16 mouse cellular contexts compared by ENCODE assay signal in the genomic region with DNA sequence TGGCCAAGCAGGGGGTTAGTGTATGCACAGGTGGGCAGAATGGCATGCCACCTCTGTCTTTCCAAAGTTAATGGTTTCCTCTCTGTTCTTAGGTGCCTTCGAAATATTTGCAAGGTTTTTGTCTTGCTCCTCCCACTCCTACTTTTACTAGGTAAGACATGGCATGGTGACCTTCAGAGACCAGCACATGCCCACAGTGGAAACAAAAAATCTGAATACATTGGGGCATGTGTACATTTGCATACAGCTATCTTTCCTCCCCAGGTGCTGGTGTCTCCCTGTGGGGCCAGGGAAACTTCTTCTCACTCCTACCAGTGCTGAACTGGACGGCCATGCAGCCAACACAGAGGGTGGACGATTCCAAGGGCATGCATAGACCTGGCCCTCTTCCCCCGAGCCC. TPM values are rescaled to one million over a fixed set of nuclear protein-coding genes. Genes with fewer than 3 reads are reported as not detected.
DNase-seq lines count a peak whose midpoint lies in the region; TF ChIP-seq lines count a peak whose summit lies in the region.
"Had no signal": no experiment of that assay in that cellular context is flagged by ENCODE, and none has a peak within 500 bp of the region (broad histone marks: within the 10 kb centered on the region; RNA-seq: fewer than 3 reads in every experiment).

No protein-coding gene starts in this region.

- no peak for TF ChIP-seq POLR2A in CH12.LX (IDR thresholded peaks at IDR 0.05; ENCODE audit: low read depth, low read length)

- no peak for TF ChIP-seq EP300 in CH12.LX (IDR thresholded peaks at IDR 0.05; ENCODE audit: low read length)

- H3K9ac ChIP-seq in CH12.LX (ENCODE audit: insufficient read depth, low read depth): no peak overlapping the region

- no peak overlapping the region for H3K4me3 ChIP-seq in CH12.LX (replicated peaks in 1 of 3; ENCODE audit: low read depth in 2 of 3, low read length in 2 of 3, poor library complexity in 1 of 3)

- H3K27ac ChIP-seq in CH12.LX (ENCODE audit: insufficient read depth, low read depth): no peak overlapping the region

- peak; percentile 27 for DNase-seq in CH12.LX (ENCODE audit: extremely low read depth)
- no peak for DNase-seq in frontal cortex, adult 2 months (ENCODE audit: extremely low spot score in 1 of 2, low spot score in 1 of 2)
- DNase-seq: adrenal gland, adult 2 months; adrenal gland, adult 8-10 months; adrenal gland, postnatal 10 days; adrenal gland, postnatal 14 days; adrenal gland, postnatal 25 days; adrenal gland, postnatal 36 days; B cell, adult 2 months; cerebellum, adult 11 months; cerebellum, adult 11-12 months; cerebellum, adult 18-20 months; cerebellum, adult 2 months; cerebellum, adult 8-10 months had no signal

- H3K27me3 ChIP-seq in CH12.LX (replicated peaks): no peaks in the 10 kb centered on the region
- H3K27me3 ChIP-seq: Patski had no signal

- TF ChIP-seq CTCF in CH12.LX (conservative IDR thresholded peaks at IDR 0.05 in 1 of 2, IDR thresholded peaks at IDR 0.05 in 1 of 2; ENCODE audit: low read depth in 2 of 2, low read length in 2 of 2): no peak

- 0 out of 2 replicates have a peak, but pooled peaks cover 2% of the 10 kb centered on the region for H3K79me2 ChIP-seq in CH12.LX (replicated peaks; ENCODE audit: control insufficient read depth, extremely low read depth, insufficient read depth, poor library complexity, severe bottlenecking)

- no peak overlapping the region for H3K4me2 ChIP-seq in CH12.LX (ENCODE audit: insufficient read depth, low read depth, poor library complexity, severe bottlenecking)

- dilution Hi-C loops in CH12.LX (cut with MboI; ENCODE audit: extremely low pct_ligation_motif_present, extremely low pct_unique_long_range_greater_than_20kb, low sequenced_read_pairs): no loop called here

- H3K9me3 ChIP-seq in CH12.LX (replicated peaks; ENCODE audit: low read length): no peaks in the 10 kb centered on the region
- H3K9me3 ChIP-seq: G1E had no signal

- peaks cover 9 to 83% of the 10 kb centered on the region in 2 experiments for H3K4me1 ChIP-seq in CH12.LX (ENCODE audit: control insufficient read depth in 1 of 2, insufficient read depth in 2 of 2)

- peaks cover 37 to 71% of the 10 kb centered on the region in 2 experiments for H3K36me3 ChIP-seq in CH12.LX (replicated peaks in 1 of 2; ENCODE audit: control insufficient read depth in 1 of 2, insufficient read depth in 1 of 2, low read length in 1 of 2)

- TF ChIP-seq RAD21 in CH12.LX (IDR thresholded peaks at IDR 0.05; ENCODE audit: low read depth, low read length): no peak

- in situ Hi-C loops in CH12.LX (cut with MboI; ENCODE audit: low pct_ligation_motif_present, low pct_unique_long_range_greater_than_20kb, low sequenced_read_pairs): no loop called here

TF ChIP-seq in CH12.LX, 34 proteins besides CTCF, POLR2A, EP300 and RAD21:
- TF ChIP-seq BHLHE40 (IDR thresholded peaks at IDR 0.05; ENCODE audit: low read depth, low read length) (peak; percentile 68), ETS1 (conservative IDR thresholded peaks at IDR 0.05; ENCODE audit: low read depth, low read length) (peak; percentile 56; the same call in 1 of the 2 replicates), HCFC1 (IDR thresholded peaks at IDR 0.05; ENCODE audit: low read depth, low read length) (no peak), MYC (IDR thresholded peaks at IDR 0.05; ENCODE audit: low read depth, low read length) (0 out of 2 replicates have a peak, but pooled peaks have one; percentile 23), CHD2 (IDR thresholded peaks at IDR 0.05; ENCODE audit: low read length) (no peak)

RNA-seq across cellular contexts. Expression of a gene that starts 17.7 kb away (rescaled TPM):
- total RNA-seq in CH12.LX (2012; rRNA removed) (91.4 and 93.9 TPM in 2 replicates), CH12.LX (2014; rRNA removed) (96.4 and 103 TPM in 2 replicates)
- 140 and 164 TPM in 2 replicates for polyA plus RNA-seq in CH12.LX (2012; ENCODE audit: insufficient read length, low read depth)
- 81.8 and 91.6 TPM in 2 replicates for polyA plus RNA-seq in frontal cortex, adult 2 months (2012; rRNA removed)

RNA-seq across cellular contexts. Expression of a gene that starts 34.0 kb away (rescaled TPM):
- 16.7 and 18.5 TPM in 2 replicates for total RNA-seq in CH12.LX (2012; rRNA removed)
- total RNA-seq in CH12.LX (2014; rRNA removed): 12.2 and 12.9 TPM in 2 replicates
- 8.7 and 10.1 TPM in 2 replicates for polyA plus RNA-seq in CH12.LX (2012; ENCODE audit: insufficient read length, low read depth)
- polyA plus RNA-seq in frontal cortex, adult 2 months (2012; rRNA removed): 102 and 115 TPM in 2 replicates
